9 mouse cellular contexts compared by ENCODE assay signal in genomic region chr11:61579878-61580381, GRCm38 (mm10). TPM values are rescaled to one million over a fixed set of nuclear protein-coding genes. Genes with fewer than 3 reads are reported as not detected.
DNase-seq lines count a peak whose midpoint lies in the region; ATAC-seq and TF ChIP-seq lines count a peak whose summit lies in the region.
"Had no signal": no experiment of that assay in that cellular context is flagged by ENCODE, and none has a peak within 500 bp of the region (broad histone marks: within the 10 kb centered on the region; RNA-seq: fewer than 3 reads in every experiment).

No protein-coding gene starts in this region.

- no peak for TF ChIP-seq EP300 in lung, postnatal 0 days (IDR thresholded peaks at IDR 0.05)

- H3K4me2 ChIP-seq in lung, embryonic 14.5 days: no peak overlapping the region
- H3K4me2 ChIP-seq in lung, postnatal 0 days (replicated peaks; ENCODE audit: low read depth, low read length): no peak overlapping the region
- peak overlapping the region; percentile 76 for H3K4me2 ChIP-seq in forebrain, embryonic 15.5 days (replicated peaks)

- H3K4me1 ChIP-seq in lung, embryonic 14.5 days (ENCODE audit: insufficient read depth): 0 out of 2 replicates have a peak, but pooled peaks cover 9% of the 10 kb centered on the region
- H3K4me1 ChIP-seq in lung, postnatal 0 days (ENCODE audit: insufficient read depth, low read depth, low read length): peaks cover 3% of the 10 kb centered on the region
- peaks cover 20% of the 10 kb centered on the region for H3K4me1 ChIP-seq in forebrain, embryonic 15.5 days
- no peaks in the 10 kb centered on the region for H3K4me1 ChIP-seq in olfactory bulb, adult 2 months (ENCODE audit: control insufficient read depth, insufficient read depth, low read length)

- H3K36me3 ChIP-seq in lung, embryonic 14.5 days (ENCODE audit: insufficient read depth): no peaks in the 10 kb centered on the region; the same call in 1 of the 2 replicates
- H3K36me3 ChIP-seq in lung, postnatal 0 days (ENCODE audit: insufficient read depth, low read length): no peaks in the 10 kb centered on the region
- H3K36me3 ChIP-seq in forebrain, embryonic 15.5 days: no peaks in the 10 kb centered on the region

- no peak overlapping the region; the same call in 1 of the 2 replicates for H3K9ac ChIP-seq in lung, embryonic 14.5 days
- no peak overlapping the region for H3K9ac ChIP-seq in lung, postnatal 0 days (replicated peaks; ENCODE audit: low read depth)
- no peak overlapping the region for H3K9ac ChIP-seq in forebrain, embryonic 15.5 days (replicated peaks)

- no peak overlapping the region; the same call in 1 of the 2 replicates for H3K27ac ChIP-seq in lung, embryonic 14.5 days (ENCODE audit: low read depth)
- no peak overlapping the region for H3K27ac ChIP-seq in lung, postnatal 0 days (ENCODE audit: low read length)
- H3K27ac ChIP-seq in forebrain, embryonic 15.5 days (replicated peaks): no peak overlapping the region; the same call in 1 of the 2 replicates
- H3K27ac ChIP-seq in olfactory bulb, adult 2 months (ENCODE audit: insufficient read depth, low read depth, low read length): no peak overlapping the region
- H3K27ac ChIP-seq: liver, embryonic 14.5 days had no signal

- H3K27me3 ChIP-seq in lung, embryonic 14.5 days (ENCODE audit: insufficient read depth, low read length): no peaks in the 10 kb centered on the region
- no peaks in the 10 kb centered on the region for H3K27me3 ChIP-seq in lung, postnatal 0 days (replicated peaks; ENCODE audit: insufficient read depth, low read length)
- H3K27me3 ChIP-seq in forebrain, embryonic 15.5 days: no peaks in the 10 kb centered on the region

- no peak for TF ChIP-seq CTCF in lung, embryonic 14.5 days (IDR thresholded peaks at IDR 0.05; ENCODE audit: low read depth)
- no peak for TF ChIP-seq CTCF in lung, postnatal 0 days (IDR thresholded peaks at IDR 0.05)
- TF ChIP-seq CTCF in olfactory bulb, adult 2 months (IDR thresholded peaks at IDR 0.05; ENCODE audit: insufficient read depth, low read depth, low read length): no peak

- H3K9me3 ChIP-seq in lung, embryonic 14.5 days (ENCODE audit: low read depth, low read length): 0 out of 2 replicates have a peak, but pooled peaks cover 4% of the 10 kb centered on the region
- H3K9me3 ChIP-seq in lung, postnatal 0 days (ENCODE audit: low read length): no peaks in the 10 kb centered on the region
- H3K9me3 ChIP-seq in forebrain, embryonic 15.5 days: no peaks in the 10 kb centered on the region

- TF ChIP-seq POLR2A in olfactory bulb, adult 2 months (IDR thresholded peaks at IDR 0.05; ENCODE audit: insufficient read depth, low read depth, low read length): no peak

- 84% methylated on average over 7 of the region's 7 CpGs for WGBS in lung, embryonic 14.5 days
- 70% methylated on average over 7 of the region's 7 CpGs for WGBS in lung, postnatal 0 days
- WGBS in forebrain, embryonic 15.5 days: 87% methylated on average over 7 of the region's 7 CpGs
- 82% methylated on average over 7 of the region's 7 CpGs for WGBS in olfactory bulb, adult 2 months

- no peak for DNase-seq in lung, embryonic 14.5 days
- DNase-seq in lung, postnatal 0 days (ENCODE audit: low spot score): no peak
- peak; percentile 50 for DNase-seq in kidney, postnatal 10 days
- no peak for DNase-seq in left cerebral cortex, adult 9 months (ENCODE audit: low spot score in 2 of 2)
- DNase-seq in gastrocnemius, adult 18-20 months (ENCODE audit: low spot score): no peak
- no peak for DNase-seq in cerebellum, postnatal 4 days (ENCODE audit: low spot score in 2 of 2)

- no peak; the same call in 1 of the 2 replicates for ATAC-seq in lung, embryonic 14.5 days (ENCODE audit: insufficient read depth)
- ATAC-seq in lung, postnatal 0 days: no peak
- ATAC-seq in forebrain, embryonic 15.5 days (replicated peaks): no peak

- peak overlapping the region; percentile 91 for H3K4me3 ChIP-seq in lung, embryonic 14.5 days (ENCODE audit: low read depth, low read length)
- no peak overlapping the region for H3K4me3 ChIP-seq in lung, postnatal 0 days (ENCODE audit: low read depth, low read length)
- peak overlapping the region; percentile 98 for H3K4me3 ChIP-seq in forebrain, embryonic 15.5 days
- H3K4me3 ChIP-seq in olfactory bulb, adult 2 months (ENCODE audit: insufficient read depth, low read depth, low read length): peak overlapping the region; percentile 78; the same call in 1 of the 2 replicates

RNA-seq across cellular contexts. Expression of gene Epn2, which starts 0.4 kb away (rescaled TPM):
- polyA plus RNA-seq in lung, embryonic 14.5 days (2014; fragmentation: Nextera tagmentation; extraction: Ambion mirVana): 26.1 and 30.0 TPM in 2 replicates
- 41.0 and 47.7 TPM in 2 replicates for polyA plus RNA-seq in lung, postnatal 0 days (2015; fragmentation: Nextera tagmentation; extraction: Ambion mirVana)
- polyA plus RNA-seq in forebrain, embryonic 15.5 days (2015; fragmentation: Nextera tagmentation; extraction: Ambion mirVana): 64.6 and 67.3 TPM in 2 replicates
- not detected in 2 replicates for polyA plus RNA-seq in olfactory bulb, adult 2 months (2012; ENCODE audit: insufficient read depth, insufficient read length, low replicate concordance, missing spikeins)
- 10 to 100 TPM; 23.2 to 25.1 TPM for total RNA-seq in gastrocnemius, adult 18-20 months (2021)
